Mouse (Mus musculus) liver, adult 2 months (tissue): Measurements from ENCODE around the gene Acvrl1.

Experiments
- CTCF ChIP-seq: fragments of 200-500 bp; IDR thresholded peaks from 2 replicates; pipeline ENCODE4 v1.5.1; 2011; ENCODE audit warnings: low read depth, low read length, control low read depth
- POLR2A ChIP-seq: fragments of 200-500 bp; IDR thresholded peaks from 2 replicates; pipeline ENCODE4 v1.6.1; 2011; ENCODE audit warnings: low read length, control low read depth; ENCODE audit not compliant: insufficient read depth; ENCODE audit errors: extremely low read depth

- TF ChIP-seq POLR2A (peak; percentile 55; the same call in 1 of the 2 replicates), CTCF (peak; percentile 81)
Measured at GRCm38 (mm10) chr15:101078731-101079156, 49.6 kb upstream of the Acvrl1 start.
